Mouse (Mus musculus) CH12.LX (cell line): ENCODE measurements around the gene Daglb. TPM values are rescaled to one million over a fixed set of nuclear protein-coding genes. Genes with fewer than 3 reads are reported as not detected.
A peak's percentile ranks its signal among the peaks of the same experiment; 100 is the strongest.

ENCODE experiments used
- DNase-seq: peaks from one replicate; pipeline ENCODE4 v3.0.0-alpha.2; 2013; ENCODE audit errors: extremely low read depth
- H3K27ac ChIP-seq: 2 replicates; pipeline ENCODE4 v1.5.1; 2012; ENCODE audit warnings: low read depth, mild to moderate bottlenecking, control low read depth, moderate library complexity; ENCODE audit not compliant: insufficient read depth
- H3K27me3 ChIP-seq: replicated peaks from 2 replicates; pipeline ENCODE3; 2012; ENCODE audit warnings: inconsistent platforms
- H3K36me3 ChIP-seq, 2 experiments: replicated peaks in 1 of 2; 2 replicates each; pipeline versions ENCODE3 to v1.6.1; 2012; ENCODE audit warnings: inconsistent platforms in 1 of 2, low read length in 1 of 2, mild to moderate bottlenecking in 1 of 2, mixed read lengths in 1 of 2, moderate library complexity in 1 of 2; ENCODE audit not compliant: control insufficient read depth in 1 of 2, insufficient read depth in 1 of 2
- H3K4me1 ChIP-seq, 2 experiments: 2 replicates each; pipeline ENCODE4 v1.6.1; 2012; ENCODE audit warnings: inconsistent platforms in 1 of 2, moderate library complexity in 1 of 2; ENCODE audit not compliant: insufficient read depth in 2 of 2, control insufficient read depth in 1 of 2
- H3K4me2 ChIP-seq: 2 replicates; pipeline ENCODE4 v1.6.1; 2012; ENCODE audit warnings: low read depth, mild to moderate bottlenecking, control low read depth; ENCODE audit not compliant: poor library complexity, insufficient read depth, severe bottlenecking
- H3K4me3 ChIP-seq, 3 experiments: fragments of 150-350 bp in 1 of 3; sonication (generic) in 1 of 3; replicated peaks in 1 of 3; 2 replicates each; pipeline versions ENCODE3 to v1.5.1; 2011 to 2012; ENCODE audit warnings: low read depth in 2 of 3, low read length in 2 of 3, mild to moderate bottlenecking in 2 of 3, moderate library complexity in 2 of 3, control low read depth in 1 of 3, improper control_type of control experiment in 1 of 3, inconsistent platforms in 1 of 3, mixed read lengths in 1 of 3; ENCODE audit not compliant: poor library complexity in 1 of 3
- H3K79me2 ChIP-seq: replicated peaks from 2 replicates; pipeline ENCODE4 v1.6.1; 2012; ENCODE audit warnings: mild to moderate bottlenecking, moderate library complexity; ENCODE audit not compliant: control insufficient read depth, poor library complexity, insufficient read depth, severe bottlenecking; ENCODE audit errors: extremely low read depth
- H3K9ac ChIP-seq: 2 replicates; pipeline ENCODE4 v1.6.1; 2012; ENCODE audit warnings: low read depth, mild to moderate bottlenecking, control low read depth, moderate library complexity; ENCODE audit not compliant: insufficient read depth
- H3K9me3 ChIP-seq: replicated peaks from 2 replicates; pipeline ENCODE3; 2012; ENCODE audit warnings: low read length, inconsistent platforms, mixed read lengths
- JUND ChIP-seq: conservative IDR thresholded peaks from 2 replicates; pipeline ENCODE4 v1.6.1; 2011; ENCODE audit warnings: low read depth, low read length, improper control_type of control experiment
- MAX ChIP-seq: IDR thresholded peaks from 2 replicates; pipeline ENCODE4 v1.6.1; 2011; ENCODE audit warnings: low read length, improper control_type of control experiment
- MYC ChIP-seq: IDR thresholded peaks from 2 replicates; pipeline ENCODE4 v1.6.1; 2011; ENCODE audit warnings: low read depth, mild to moderate bottlenecking, improper control_type of control experiment, low read length
- PAX5 ChIP-seq: IDR thresholded peaks from 2 replicates; pipeline ENCODE4 v1.6.1; 2012; ENCODE audit warnings: low read length, inconsistent platforms, mixed read lengths
- SIN3A ChIP-seq: IDR thresholded peaks from 2 replicates; pipeline ENCODE4 v1.6.1; 2012; ENCODE audit warnings: low read length, improper control_type of control experiment, inconsistent platforms
- ZNF384 ChIP-seq: IDR thresholded peaks from 2 replicates; pipeline ENCODE4 v1.6.1; 2012; ENCODE audit warnings: low read depth, low read length, improper control_type of control experiment, inconsistent platforms
- dilution Hi-C: fragments of 300-500 bp; cut with MboI; formaldehyde crosslinking; loops from 2 replicates; pipeline ENCODE4 v1.14.3; 2020; ENCODE audit warnings: low sequenced_read_pairs; ENCODE audit not compliant: extremely low pct_unique_long_range_greater_than_20kb, extremely low pct_ligation_motif_present
- in situ Hi-C: fragments of 300-500 bp; cut with MboI; formaldehyde crosslinking; loops from 3 replicates; pipeline ENCODE4 v1.14.3; 2019; ENCODE audit warnings: low sequenced_read_pairs, low pct_ligation_motif_present, low pct_unique_long_range_greater_than_20kb, mixed read lengths
- polyA plus RNA-seq: library from polyadenylated mRNA; unstranded; fragments of >175 nt; gene quantifications from 2 replicates; pipeline ENCODE4 v1.2.1, GENCODE M21; 2012; ENCODE audit warnings: low read depth; ENCODE audit not compliant: insufficient read length
- total RNA-seq, 2 experiments: library from RNA; depleted of rRNA; stranded (reverse); fragments of 300-350 nt in 1 of 2; fragments of >200 nt in 1 of 2; gene quantifications; 2 replicates each; pipeline ENCODE4 v1.2.3; 2012 to 2014

Daglb gene
- total and polyA plus RNA-seq, 3 experiments, result 10.4 to 11.9 (median 11.4) TPM

GRCm38 (mm10) chr5:143463671-143464070 lies 713 bp upstream of the Daglb start:
- H3K27me3 ChIP-seq, result peaks cover 8% of the 10 kb centered on the region
- no peak overlapping the region for H3K27ac ChIP-seq
- H3K4me3 ChIP-seq, result peak overlapping the region; percentile 74 to 95 (median 84)
- DNase-seq, result no peak
- H3K36me3 ChIP-seq, result peaks cover 10 to 25% of the 10 kb centered on the region in 2 experiments
- peaks cover 16% of the 10 kb centered on the region for H3K79me2 ChIP-seq
- H3K4me2 ChIP-seq, result peak overlapping the region; percentile 48
- in situ Hi-C loops (no loop called here), dilution Hi-C loops (no loop called here)
- H3K4me1 ChIP-seq, result peaks cover 0 to 25% of the 10 kb centered on the region in 2 experiments; a peak in 2 of 4 replicates
- no peaks in the 10 kb centered on the region for H3K9me3 ChIP-seq
- TF ChIP-seq JUND (no peak), MYC (no peak; the same call in 1 of the 2 replicates)
- H3K9ac ChIP-seq, result peak overlapping the region; percentile 77

GRCm38 (mm10) chr5:143464757-143465118 lies 354 bp downstream of the Daglb start:
- peak overlapping the region; percentile 74 to 95 (median 84) for H3K4me3 ChIP-seq
- peaks cover 13 to 35% of the 10 kb centered on the region in 2 experiments for H3K36me3 ChIP-seq
- dilution Hi-C loops, result no loop called here
- peaks cover 6% of the 10 kb centered on the region for H3K27me3 ChIP-seq
- H3K79me2 ChIP-seq, result peaks cover 16% of the 10 kb centered on the region
- TF ChIP-seq SIN3A, result 0 out of 2 replicates have a peak, but pooled peaks have one; percentile 1
- TF ChIP-seq MAX, result no peak
- TF ChIP-seq, all 38 proteins: peak for 1
- H3K27ac ChIP-seq, result no peak overlapping the region
- in situ Hi-C loops, result loop anchor here (5.0 kb wide), 1 partner anchor 38 kb away; no protein-coding TSS in a partner anchor
- H3K9me3 ChIP-seq, result no peaks in the 10 kb centered on the region
- DNase-seq, result peak; percentile 23
- H3K4me2 ChIP-seq, result peak overlapping the region; percentile 94
- H3K4me1 ChIP-seq, result peaks cover 0 to 29% of the 10 kb centered on the region in 2 experiments; a peak in 2 of 4 replicates
- peak overlapping the region; percentile 61 for H3K9ac ChIP-seq

- H3K9ac ChIP-seq, result peak overlapping the region; percentile 61
- peak overlapping the region; percentile 74 to 95 (median 84) for H3K4me3 ChIP-seq
- H3K36me3 ChIP-seq, result peaks cover 14 to 39% of the 10 kb centered on the region in 2 experiments
- TF ChIP-seq ZNF384 (peak; percentile 69), PAX5 (no peak)
- peak overlapping the region; percentile 94 for H3K4me2 ChIP-seq
- in situ Hi-C loops, result loop anchor here (5.0 kb wide), 1 partner anchor 37 kb away; no protein-coding TSS in a partner anchor
- no peaks in the 10 kb centered on the region for H3K9me3 ChIP-seq
- DNase-seq, result no peak
- no peak overlapping the region for H3K27ac ChIP-seq
- H3K79me2 ChIP-seq, result peaks cover 16% of the 10 kb centered on the region
- peaks cover 2 to 36% of the 10 kb centered on the region in 2 experiments; a peak in 2 of 4 replicates for H3K4me1 ChIP-seq
- dilution Hi-C loops, result no loop called here
- H3K27me3 ChIP-seq, result peaks cover 3% of the 10 kb centered on the region
Measured at GRCm38 (mm10) chr5:143465156-143466085, 1.0 kb downstream of the Daglb start.
